8 mouse cellular contexts compared by ENCODE assay signal in genomic region chr10:69534716-69535115, GRCm38 (mm10).
DNase-seq lines count a peak whose midpoint lies in the region; ATAC-seq lines count a peak whose summit lies in the region.

No protein-coding gene starts in this region.

- H3K27ac ChIP-seq in kidney, embryonic 16.5 days (ENCODE audit: low read length), result no peak overlapping the region
- H3K27ac ChIP-seq in embryonic facial prominence, embryonic 13.5 days, result no peak overlapping the region
- peak overlapping the region; percentile 93 for H3K27ac ChIP-seq in hindbrain, embryonic 14.5 days
- peak overlapping the region; percentile 95 for H3K27ac ChIP-seq in midbrain, embryonic 16.5 days (ENCODE audit: low read length)

- no peaks in the 10 kb centered on the region for H3K27me3 ChIP-seq in kidney, embryonic 16.5 days (ENCODE audit: insufficient read depth, low read length)
- no peaks in the 10 kb centered on the region for H3K27me3 ChIP-seq in embryonic facial prominence, embryonic 13.5 days
- H3K27me3 ChIP-seq in hindbrain, embryonic 14.5 days (ENCODE audit: control insufficient read depth, insufficient read depth, low read length), result no peaks in the 10 kb centered on the region
- no peaks in the 10 kb centered on the region for H3K27me3 ChIP-seq in midbrain, embryonic 16.5 days (ENCODE audit: control insufficient read depth, insufficient read depth, low read depth, low read length)

- no peaks in the 10 kb centered on the region for H3K36me3 ChIP-seq in kidney, embryonic 16.5 days (ENCODE audit: insufficient read depth, low read length)
- H3K36me3 ChIP-seq in embryonic facial prominence, embryonic 13.5 days, result no peaks in the 10 kb centered on the region
- H3K36me3 ChIP-seq in hindbrain, embryonic 14.5 days (replicated peaks; ENCODE audit: control insufficient read depth, insufficient read depth), result no peaks in the 10 kb centered on the region
- H3K36me3 ChIP-seq in midbrain, embryonic 16.5 days (ENCODE audit: control insufficient read depth, insufficient read depth, low read length), result no peaks in the 10 kb centered on the region

- no peak for DNase-seq in kidney, postnatal 25 days
- peak; percentile 58 for DNase-seq in hindbrain, embryonic 14.5 days (ENCODE audit: low spot score)
- DNase-seq in ovary, postnatal 14 days (ENCODE audit: low spot score), result no peak
- DNase-seq in thymus, postnatal 4 days, result no peak
- no peak for DNase-seq in adrenal gland, postnatal 10 days

- peaks cover 16% of the 10 kb centered on the region for H3K4me1 ChIP-seq in kidney, embryonic 16.5 days (ENCODE audit: insufficient read depth, low read length)
- H3K4me1 ChIP-seq in embryonic facial prominence, embryonic 13.5 days, result peaks cover 42% of the 10 kb centered on the region
- peaks cover 28% of the 10 kb centered on the region for H3K4me1 ChIP-seq in hindbrain, embryonic 14.5 days (replicated peaks; ENCODE audit: control insufficient read depth, insufficient read depth, low read length)
- H3K4me1 ChIP-seq in midbrain, embryonic 16.5 days (ENCODE audit: control insufficient read depth, insufficient read depth, low read length), result peaks cover 30% of the 10 kb centered on the region

- H3K9me3 ChIP-seq in kidney, embryonic 16.5 days (ENCODE audit: low read length), result no peaks in the 10 kb centered on the region
- no peaks in the 10 kb centered on the region for H3K9me3 ChIP-seq in embryonic facial prominence, embryonic 13.5 days
- no peaks in the 10 kb centered on the region for H3K9me3 ChIP-seq in hindbrain, embryonic 14.5 days (ENCODE audit: control insufficient read depth, low read length)
- no peaks in the 10 kb centered on the region for H3K9me3 ChIP-seq in midbrain, embryonic 16.5 days (replicated peaks; ENCODE audit: control insufficient read depth, low read length, poor library complexity, severe bottlenecking)

- 30% methylated on average over 9 of the region's 9 CpGs for WGBS in kidney, embryonic 16.5 days
- 19% methylated on average over 9 of the region's 9 CpGs for WGBS in embryonic facial prominence, embryonic 13.5 days
- 22% methylated on average over 9 of the region's 9 CpGs for WGBS in hindbrain, embryonic 14.5 days
- WGBS in midbrain, embryonic 16.5 days, result 13% methylated on average over 9 of the region's 9 CpGs

- H3K4me3 ChIP-seq in kidney, embryonic 16.5 days (ENCODE audit: low read length), result peak overlapping the region; percentile 63
- H3K4me3 ChIP-seq in embryonic facial prominence, embryonic 13.5 days, result peak overlapping the region; percentile 58
- H3K4me3 ChIP-seq in hindbrain, embryonic 14.5 days (replicated peaks; ENCODE audit: low read length), result peak overlapping the region; percentile 67
- H3K4me3 ChIP-seq in midbrain, embryonic 16.5 days (ENCODE audit: low read depth, low read length), result peak overlapping the region; percentile 59

- ATAC-seq in kidney, embryonic 16.5 days (ENCODE audit: low FRiP score, low TSS enrichment), result no peak
- ATAC-seq in embryonic facial prominence, embryonic 13.5 days (ENCODE audit: insufficient number of reproducible peaks, insufficient read depth, low FRiP score, low TSS enrichment, low read depth), result no peak
- ATAC-seq in hindbrain, embryonic 14.5 days (ENCODE audit: low FRiP score), result no peak
- no peak for ATAC-seq in midbrain, embryonic 16.5 days

- peak overlapping the region; percentile 61 for H3K4me2 ChIP-seq in kidney, embryonic 16.5 days (replicated peaks; ENCODE audit: low read depth, low read length)
- peak overlapping the region; percentile 76 for H3K4me2 ChIP-seq in embryonic facial prominence, embryonic 13.5 days
- peak overlapping the region; percentile 68 for H3K4me2 ChIP-seq in hindbrain, embryonic 14.5 days (replicated peaks)
- H3K4me2 ChIP-seq in midbrain, embryonic 16.5 days (ENCODE audit: low read length), result peak overlapping the region; percentile 83

- peak overlapping the region; percentile 67 for H3K9ac ChIP-seq in kidney, embryonic 16.5 days (replicated peaks; ENCODE audit: low read length)
- H3K9ac ChIP-seq in embryonic facial prominence, embryonic 13.5 days, result peak overlapping the region; percentile 77
- peak overlapping the region; percentile 93 for H3K9ac ChIP-seq in hindbrain, embryonic 14.5 days
- peak overlapping the region; percentile 77 for H3K9ac ChIP-seq in midbrain, embryonic 16.5 days (ENCODE audit: low read depth, low read length)

Comparison
In these comparisons a context has a peak if more than half of its experiments do, and no peak if none do; other contexts are left out.
1. H3K27ac ChIP-seq: peak in hindbrain, embryonic 14.5 days (single experiment) and midbrain, embryonic 16.5 days (single experiment); none in kidney, embryonic 16.5 days (single experiment) and embryonic facial prominence, embryonic 13.5 days (single experiment).
2. Peak in every context shown above with its lines, with median percentiles within 50 percentile points of each other: H3K4me2 ChIP-seq, H3K4me3 ChIP-seq and H3K9ac ChIP-seq.